Mouse (Mus musculus): ENCODE data around the gene Cdc42se2. TPM values are rescaled to one million over a fixed set of nuclear protein-coding genes. Genes with fewer than 3 reads are reported as not detected.

Cdc42se2 gene
- polyA plus RNA-seq, 2 experiments: 51.7 to 77.7 TPM

DNA sequence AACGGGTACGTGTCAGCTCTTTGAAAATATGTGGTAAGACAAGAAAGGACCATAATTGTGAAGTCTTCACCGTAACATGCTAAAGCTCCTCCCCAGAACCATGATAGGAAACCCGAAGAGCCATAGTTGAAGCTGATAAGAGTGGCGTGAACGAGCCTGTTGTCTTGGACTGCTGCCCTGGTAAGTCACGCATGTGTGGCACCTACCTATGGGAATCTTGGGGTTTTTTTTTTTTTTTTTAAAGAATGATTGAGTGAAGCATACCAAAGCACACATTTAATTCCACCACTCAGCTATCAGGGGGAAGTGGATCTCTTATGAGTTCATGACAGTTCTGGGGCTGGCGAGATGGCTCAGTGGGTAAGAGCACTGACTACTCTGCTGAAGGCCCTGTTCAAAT, 85.6 kb downstream of the Cdc42se2 start:
- H3K4me2 ChIP-seq (replicated peaks; ENCODE audit: low read depth, low read length, severe bottlenecking): no peak overlapping the region
- WGBS: 95% methylated on average over 8 of the region's 8 CpGs
- no peaks in the 10 kb centered on the region for H3K9me3 ChIP-seq (ENCODE audit: control insufficient read depth, low read length)
- H3K4me1 ChIP-seq (ENCODE audit: control insufficient read depth, insufficient read depth, low read length): no peaks in the 10 kb centered on the region
- ATAC-seq (ENCODE audit: low FRiP score, low read depth) (no peak), DNase-seq (ENCODE audit: low spot score) (no peak)
- H3K27me3 ChIP-seq (ENCODE audit: control insufficient read depth, insufficient read depth, low read length): no peaks in the 10 kb centered on the region
- no peak for TF ChIP-seq POLR2A (IDR thresholded peaks at IDR 0.05; ENCODE audit: borderline replicate concordance, extremely low read depth, insufficient read depth, insufficient read length)
- H3K36me3 ChIP-seq (ENCODE audit: control insufficient read depth, insufficient read depth, low read length): peaks cover 9% of the 10 kb centered on the region
- H3K4me3 ChIP-seq (replicated peaks; ENCODE audit: low read length): no peak overlapping the region
- H3K9ac ChIP-seq (ENCODE audit: low read depth, low read length, severe bottlenecking): no peak overlapping the region
- no peak overlapping the region for H3K27ac ChIP-seq (replicated peaks; ENCODE audit: low read depth, low read length)

DNA sequence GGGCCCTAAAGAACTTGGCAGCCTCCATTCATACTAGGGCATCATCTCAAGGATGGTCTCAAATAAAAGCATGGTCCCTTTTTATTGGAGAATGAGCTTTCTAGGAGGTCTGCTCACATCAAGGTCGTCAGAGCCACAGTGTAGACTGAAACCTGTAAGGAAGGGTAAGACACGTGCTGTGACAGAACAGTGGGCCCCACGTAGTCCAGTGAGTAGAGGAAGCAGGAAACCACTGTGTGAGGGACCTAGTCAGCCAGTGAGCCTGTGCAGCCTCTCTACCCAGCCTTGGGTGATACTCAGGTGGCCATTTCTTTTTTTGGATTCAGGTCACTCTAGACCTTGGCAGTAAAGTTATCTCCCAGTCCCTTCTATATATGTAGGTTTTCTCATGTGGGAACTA, 87.5 kb downstream of the Cdc42se2 start:
- H3K9me3 ChIP-seq (ENCODE audit: control insufficient read depth, low read length): no peaks in the 10 kb centered on the region
- no peak for ATAC-seq (ENCODE audit: low FRiP score, low read depth)
- no peaks in the 10 kb centered on the region for H3K4me1 ChIP-seq (ENCODE audit: control insufficient read depth, insufficient read depth, low read length)
- H3K4me3 ChIP-seq (replicated peaks; ENCODE audit: low read length): no peak overlapping the region
- H3K36me3 ChIP-seq (ENCODE audit: control insufficient read depth, insufficient read depth, low read length): peaks cover 23% of the 10 kb centered on the region
- TF ChIP-seq POLR2A (IDR thresholded peaks at IDR 0.05; ENCODE audit: borderline replicate concordance, extremely low read depth, insufficient read depth, insufficient read length): no peak
- 82% methylated on average over 3 of the region's 3 CpGs for WGBS
- no peak overlapping the region for H3K9ac ChIP-seq (ENCODE audit: low read depth, low read length, severe bottlenecking)
- no peaks in the 10 kb centered on the region for H3K27me3 ChIP-seq (ENCODE audit: control insufficient read depth, insufficient read depth, low read length)
- no peak for DNase-seq (ENCODE audit: low spot score)
- H3K27ac ChIP-seq (replicated peaks; ENCODE audit: low read depth, low read length): no peak overlapping the region
- H3K4me2 ChIP-seq (replicated peaks; ENCODE audit: low read depth, low read length, severe bottlenecking): no peak overlapping the region

DNA sequence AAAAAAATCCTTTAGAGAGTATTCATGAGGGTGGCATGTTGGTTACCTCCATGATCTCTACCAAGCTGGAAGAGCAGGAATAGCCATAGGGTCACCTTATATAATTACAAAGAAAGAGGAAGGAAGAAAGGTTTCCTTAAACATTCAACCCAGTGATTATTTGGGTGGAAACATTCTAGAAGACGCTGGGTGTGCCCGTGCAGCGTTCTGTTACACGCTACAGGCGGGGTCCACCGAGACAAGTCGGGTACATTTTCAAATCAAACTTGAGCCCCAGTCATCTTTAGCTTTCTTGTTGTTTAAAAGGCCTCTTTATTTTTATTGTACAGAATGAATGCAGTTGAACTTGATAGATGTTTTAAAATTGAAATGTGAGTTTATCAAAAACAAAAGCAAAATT, 88.8 kb downstream of the Cdc42se2 start:
- no peak for ATAC-seq (ENCODE audit: low FRiP score, low read depth)
- WGBS: 95% methylated on average over 7 of the region's 7 CpGs
- Histone ChIP-seq H3K9ac (ENCODE audit: low read depth, low read length, severe bottlenecking) (no peak overlapping the region), H3K4me2 (replicated peaks; ENCODE audit: low read depth, low read length, severe bottlenecking) (no peak overlapping the region), H3K9me3 (ENCODE audit: control insufficient read depth, low read length) (no peaks in the 10 kb centered on the region), H3K36me3 (ENCODE audit: control insufficient read depth, insufficient read depth, low read length) (peaks cover 33% of the 10 kb centered on the region), H3K4me3 (replicated peaks; ENCODE audit: low read length) (no peak overlapping the region), H3K27me3 (ENCODE audit: control insufficient read depth, insufficient read depth, low read length) (no peaks in the 10 kb centered on the region), H3K27ac (replicated peaks; ENCODE audit: low read depth, low read length) (no peak overlapping the region), H3K4me1 (ENCODE audit: control insufficient read depth, insufficient read depth, low read length) (no peaks in the 10 kb centered on the region)
- DNase-seq (ENCODE audit: low spot score): no peak
- TF ChIP-seq POLR2A (IDR thresholded peaks at IDR 0.05; ENCODE audit: borderline replicate concordance, extremely low read depth, insufficient read depth, insufficient read length): no peak

- Histone ChIP-seq H3K4me3 (replicated peaks; ENCODE audit: low read length) (no peak overlapping the region), H3K4me1 (ENCODE audit: control insufficient read depth, insufficient read depth, low read length) (no peaks in the 10 kb centered on the region), H3K9me3 (ENCODE audit: control insufficient read depth, low read length) (no peaks in the 10 kb centered on the region), H3K9ac (ENCODE audit: low read depth, low read length, severe bottlenecking) (no peak overlapping the region), H3K27ac (replicated peaks; ENCODE audit: low read depth, low read length) (no peak overlapping the region), H3K4me2 (replicated peaks; ENCODE audit: low read depth, low read length, severe bottlenecking) (no peak overlapping the region), H3K27me3 (ENCODE audit: control insufficient read depth, insufficient read depth, low read length) (no peaks in the 10 kb centered on the region), H3K36me3 (ENCODE audit: control insufficient read depth, insufficient read depth, low read length) (peaks cover 36% of the 10 kb centered on the region)
- no peak for DNase-seq (ENCODE audit: low spot score)
- ATAC-seq (ENCODE audit: low FRiP score, low read depth): no peak
- no peak for TF ChIP-seq POLR2A (IDR thresholded peaks at IDR 0.05; ENCODE audit: borderline replicate concordance, extremely low read depth, insufficient read depth, insufficient read length)
- 86% methylated on average over 5 of the region's 5 CpGs for WGBS
These were observed 89.9 kb downstream of the Cdc42se2 start for GRCm38 (mm10) chr11:54697611-54698010.

DNA sequence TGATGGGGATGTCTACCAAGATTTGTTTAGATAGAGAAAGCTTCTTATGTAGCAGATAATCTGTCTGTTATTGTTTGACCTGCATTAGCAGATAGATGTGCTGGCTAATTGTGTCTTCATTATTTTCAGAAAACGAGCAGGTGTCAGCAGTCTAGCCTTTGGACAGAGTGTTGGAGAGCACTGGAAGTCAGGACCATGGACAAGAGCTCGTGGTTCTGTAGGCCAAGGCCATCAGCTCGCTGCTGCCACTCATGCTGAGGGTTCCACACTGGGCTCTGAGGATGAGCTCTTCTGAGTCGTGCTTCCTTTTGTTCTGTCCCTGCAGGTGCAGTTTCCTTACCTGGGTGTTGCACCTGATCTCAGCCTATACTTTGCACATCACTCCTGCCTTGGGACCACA, 91.5 kb downstream of the Cdc42se2 start:
- Histone ChIP-seq H3K36me3 (ENCODE audit: control insufficient read depth, insufficient read depth, low read length) (peaks cover 47% of the 10 kb centered on the region), H3K4me3 (replicated peaks; ENCODE audit: low read length) (no peak overlapping the region), H3K9ac (ENCODE audit: low read depth, low read length, severe bottlenecking) (no peak overlapping the region), H3K4me2 (replicated peaks; ENCODE audit: low read depth, low read length, severe bottlenecking) (no peak overlapping the region), H3K27ac (replicated peaks; ENCODE audit: low read depth, low read length) (no peak overlapping the region), H3K27me3 (ENCODE audit: control insufficient read depth, insufficient read depth, low read length) (no peaks in the 10 kb centered on the region), H3K4me1 (ENCODE audit: control insufficient read depth, insufficient read depth, low read length) (no peaks in the 10 kb centered on the region), H3K9me3 (ENCODE audit: control insufficient read depth, low read length) (no peaks in the 10 kb centered on the region)
- 61% methylated on average over 4 of the region's 4 CpGs for WGBS
- TF ChIP-seq POLR2A (IDR thresholded peaks at IDR 0.05; ENCODE audit: borderline replicate concordance, extremely low read depth, insufficient read depth, insufficient read length): no peak
- no peak for DNase-seq (ENCODE audit: low spot score)
- ATAC-seq (ENCODE audit: low FRiP score, low read depth): no peak

DNA sequence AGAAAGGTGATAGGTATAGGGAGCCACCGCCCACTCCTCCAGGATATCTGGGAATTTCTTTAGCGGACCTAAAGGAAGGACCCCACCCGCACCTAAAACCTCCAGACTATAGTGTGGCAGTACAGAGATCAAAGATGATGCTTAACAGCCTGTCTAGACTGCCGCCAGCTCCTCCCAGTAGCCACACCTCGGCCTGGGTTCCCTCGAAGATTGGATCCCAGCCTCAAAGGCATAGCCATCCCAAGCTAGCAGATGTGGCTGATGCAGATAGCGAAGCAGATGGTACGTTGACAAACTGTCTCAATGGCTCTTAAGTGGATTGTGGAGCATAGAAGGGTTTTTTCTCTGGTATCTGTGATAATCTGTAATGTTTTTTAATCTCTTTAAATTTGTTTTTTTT, 93.2 kb downstream of the Cdc42se2 start:
- Histone ChIP-seq H3K9ac (ENCODE audit: low read depth, low read length, severe bottlenecking) (no peak overlapping the region), H3K36me3 (ENCODE audit: control insufficient read depth, insufficient read depth, low read length) (peaks cover 57% of the 10 kb centered on the region), H3K9me3 (ENCODE audit: control insufficient read depth, low read length) (no peaks in the 10 kb centered on the region), H3K27me3 (ENCODE audit: control insufficient read depth, insufficient read depth, low read length) (no peaks in the 10 kb centered on the region), H3K4me1 (ENCODE audit: control insufficient read depth, insufficient read depth, low read length) (no peaks in the 10 kb centered on the region), H3K27ac (replicated peaks; ENCODE audit: low read depth, low read length) (no peak overlapping the region), H3K4me3 (replicated peaks; ENCODE audit: low read length) (no peak overlapping the region), H3K4me2 (replicated peaks; ENCODE audit: low read depth, low read length, severe bottlenecking) (no peak overlapping the region)
- WGBS: 70% methylated on average over 8 of the region's 8 CpGs
- DNase-seq (ENCODE audit: low spot score) (no peak), ATAC-seq (ENCODE audit: low FRiP score, low read depth) (no peak)
- no peak for TF ChIP-seq POLR2A (IDR thresholded peaks at IDR 0.05; ENCODE audit: borderline replicate concordance, extremely low read depth, insufficient read depth, insufficient read length)
